8 mouse cellular contexts compared by ENCODE assay signal in the genomic region with DNA sequence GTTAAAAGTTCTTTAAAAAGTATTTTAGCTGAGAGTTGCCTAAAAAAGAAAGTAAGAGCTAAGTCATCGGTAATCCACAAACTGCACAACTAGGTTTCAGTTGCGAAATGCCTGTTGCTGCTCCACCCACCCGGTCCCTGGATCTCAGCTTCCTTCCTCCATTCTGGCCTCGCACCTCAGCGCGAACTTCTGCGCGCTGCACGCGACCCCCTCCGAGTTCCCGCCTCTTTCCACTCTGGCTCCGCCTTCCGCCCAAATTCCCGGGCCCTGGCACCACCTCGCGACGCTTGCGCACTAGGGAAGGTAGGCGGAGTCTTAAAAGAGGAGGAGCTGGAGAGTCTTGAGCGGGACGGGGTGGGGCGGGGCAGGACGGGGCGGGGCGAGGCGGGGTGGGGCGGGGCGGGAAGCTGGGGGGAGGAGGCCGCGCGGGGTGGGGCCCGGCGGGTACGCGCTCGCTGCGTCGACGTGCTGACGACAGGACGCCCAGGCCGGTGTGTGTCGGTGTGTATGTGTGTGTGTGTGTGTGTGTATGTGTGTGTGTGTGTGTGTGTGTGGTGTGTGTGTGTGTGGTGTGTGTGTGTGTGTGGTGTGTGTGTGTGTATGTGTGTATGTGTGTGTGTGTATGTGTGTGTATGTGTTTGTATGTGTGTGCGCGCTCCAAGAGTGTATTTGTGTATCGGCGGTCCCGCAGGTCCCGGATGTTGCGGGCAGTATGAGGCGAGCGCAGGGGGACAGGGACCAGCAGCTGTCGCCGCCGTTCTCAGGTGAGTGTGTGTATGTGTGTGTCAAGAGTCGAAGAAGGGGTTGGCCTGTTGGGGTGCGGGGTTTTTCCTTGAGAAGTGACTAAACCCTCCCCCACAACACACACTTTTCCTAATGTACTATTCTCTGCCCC. TPM values are rescaled to one million over a fixed set of nuclear protein-coding genes. Genes with fewer than 3 reads are reported as not detected.
DNase-seq lines count a peak whose midpoint lies in the region; ATAC-seq and TF ChIP-seq lines count a peak whose summit lies in the region.

A gene (plus strand): TSS at position 440 of the 895 bp plus-strand sequence.

- peaks cover 3 to 29% of the 10 kb centered on the region in 2 experiments; a peak in 3 of 4 replicates for H3K36me3 ChIP-seq in MEL (ENCODE audit: control insufficient read depth in 1 of 2, insufficient read depth in 2 of 2, low read length in 2 of 2)
- no peaks in the 10 kb centered on the region; the same call in 1 of the 2 replicates for H3K36me3 ChIP-seq in lung, embryonic 16.5 days (ENCODE audit: control insufficient read depth, insufficient read depth, low read length)

- H3K4me3 ChIP-seq in MEL (ENCODE audit: control insufficient read depth in 1 of 2, insufficient read depth in 1 of 2, low read depth in 2 of 2, low read length in 2 of 2) = peak within 1 kb of the TSS; percentile 71 to 85
- peak within 1 kb of the TSS; percentile 93 for H3K4me3 ChIP-seq in cerebellum, adult 2 months (replicated peaks; ENCODE audit: insufficient read depth, low read depth, low read length)
- H3K4me3 ChIP-seq in lung, embryonic 16.5 days (ENCODE audit: low read length) = peak within 1 kb of the TSS; percentile 74

- TF ChIP-seq EP300 in MEL (IDR thresholded peaks at IDR 0.05; ENCODE audit: low read depth in 1 of 2, low read length in 2 of 2) = peak in 1 of 2 experiments; percentile 25; a peak in 2 of 4 replicates

- peak within 1 kb of the TSS; percentile 92 for H3K27ac ChIP-seq in MEL (ENCODE audit: control insufficient read depth, low read depth, low read length)
- H3K27ac ChIP-seq in cerebellum, adult 2 months (ENCODE audit: insufficient read depth, low read length) = peak within 1 kb of the TSS; percentile 91
- H3K27ac ChIP-seq in lung, embryonic 16.5 days (ENCODE audit: low read length) = peak within 1 kb of the TSS; percentile 97

- peak within 1 kb of the TSS; percentile 74 for H3K9ac ChIP-seq in MEL (ENCODE audit: control insufficient read depth, low read depth, low read length, poor library complexity, severe bottlenecking)
- peak within 1 kb of the TSS; percentile 82 for H3K9ac ChIP-seq in lung, embryonic 16.5 days (ENCODE audit: low read length)

- peaks cover 18 to 19% of the 10 kb centered on the region in 2 experiments for H3K4me1 ChIP-seq in MEL (ENCODE audit: control insufficient read depth in 1 of 2, insufficient read depth in 2 of 2, low read length in 2 of 2)
- peaks cover 3% of the 10 kb centered on the region; the same call in 1 of the 2 replicates for H3K4me1 ChIP-seq in cerebellum, adult 2 months (ENCODE audit: control insufficient read depth, insufficient read depth, low read length)
- H3K4me1 ChIP-seq in lung, embryonic 16.5 days (replicated peaks; ENCODE audit: control insufficient read depth, insufficient read depth, low read length) = peaks cover 11% of the 10 kb centered on the region

- peak; percentile 68 to 89 for ATAC-seq in hematopoietic stem cell, adult 5-6 weeks (replicated peaks in 1 of 2; ENCODE audit: insufficient read depth in 1 of 2, low FRiP score in 2 of 2, low TSS enrichment in 1 of 2, low read depth in 1 of 2, poor library complexity in 2 of 2, severe bottlenecking in 2 of 2)
- ATAC-seq in lung, embryonic 16.5 days (ENCODE audit: low read depth) = peak; percentile 87

- no peak; a peak in 3 of 4 replicates for TF ChIP-seq POLR2A in MEL (IDR thresholded peaks at IDR 0.05; ENCODE audit: control insufficient read depth in 1 of 2, insufficient read depth in 1 of 2, low read depth in 1 of 2, low read length in 2 of 2, poor library complexity in 1 of 2)
- peak; percentile 50; the same call in 1 of the 2 replicates for TF ChIP-seq POLR2A in cerebellum, adult 2 months (IDR thresholded peaks at IDR 0.05; ENCODE audit: borderline replicate concordance, insufficient read depth, low read length)

- WGBS in cerebellum, adult 2 months = 3% methylated on average over 58 of the region's 58 CpGs
- WGBS in lung, embryonic 16.5 days = 2% methylated on average over 51 of the region's 58 CpGs

- no peaks in the 10 kb centered on the region for H3K9me3 ChIP-seq in MEL (replicated peaks; ENCODE audit: insufficient read depth, low read length)
- no peaks in the 10 kb centered on the region for H3K9me3 ChIP-seq in lung, embryonic 16.5 days (ENCODE audit: control insufficient read depth, low read length)

- TF ChIP-seq CTCF in MEL (IDR thresholded peaks at IDR 0.05 in 2 of 3, conservative IDR thresholded peaks at IDR 0.05 in 1 of 3; ENCODE audit: control insufficient read depth in 1 of 3, insufficient read depth in 1 of 3, low read depth in 2 of 3, low read length in 3 of 3, poor library complexity in 1 of 3, severe bottlenecking in 1 of 3) = no peak
- no peak for TF ChIP-seq CTCF in cerebellum, adult 2 months (IDR thresholded peaks at IDR 0.05; ENCODE audit: borderline replicate concordance, insufficient read depth, low read depth, low read length)

- DNase-seq in MEL (ENCODE audit: low read depth, low spot score) = peak; percentile 97
- DNase-seq in cerebellum, adult 2 months = peak; percentile 87
- peak; percentile 95 for DNase-seq in forelimb bud, embryonic 11.5 days (ENCODE audit: low read depth, low spot score)
- peak; percentile 55 for DNase-seq in layer of hippocampus, adult 9-10 months (ENCODE audit: low spot score)
- peak; percentile 74 for DNase-seq in ovary, postnatal 10 days (ENCODE audit: low spot score)
- peak; percentile 87 to 88 for DNase-seq in thymus, postnatal 10 days (ENCODE audit: low spot score in 2 of 2)

- peaks cover 25% of the 10 kb centered on the region for H3K79me2 ChIP-seq in MEL (ENCODE audit: control insufficient read depth, insufficient read depth, low read length, poor library complexity)

- no peaks in the 10 kb centered on the region for H3K27me3 ChIP-seq in MEL (ENCODE audit: control insufficient read depth in 1 of 2, insufficient read depth in 2 of 2, low read length in 2 of 2)
- no peaks in the 10 kb centered on the region for H3K27me3 ChIP-seq in cerebellum, adult 2 months (ENCODE audit: control insufficient read depth, insufficient read depth, low read length)
- H3K27me3 ChIP-seq in lung, embryonic 16.5 days (ENCODE audit: control insufficient read depth, insufficient read depth, low read depth, low read length) = no peaks in the 10 kb centered on the region

- no peak for TF ChIP-seq RAD21 in MEL (IDR thresholded peaks at IDR 0.05; ENCODE audit: low read depth, low read length)

- peak within 1 kb of the TSS; percentile 62 for H3K4me2 ChIP-seq in lung, embryonic 16.5 days (ENCODE audit: low read depth, low read length)

TF ChIP-seq in MEL, 35 proteins besides CTCF, POLR2A, EP300 and RAD21 (continues in another document):
- TF ChIP-seq GATA1 (IDR thresholded peaks at IDR 0.05; ENCODE audit: low read depth, low read length) (no peak), GABPA (IDR thresholded peaks at IDR 0.05; ENCODE audit: low read depth, low read length) (no peak), E2F4 (IDR thresholded peaks at IDR 0.05; ENCODE audit: borderline replicate concordance, low read depth, low read length) (peak; percentile 93), ZNF384 (IDR thresholded peaks at IDR 0.05; ENCODE audit: low read depth, low read length) (no peak), TCF12 (IDR thresholded peaks at IDR 0.05; ENCODE audit: low read depth, low read length) (peak; percentile 31; the same call in 1 of the 2 replicates), MAZ (IDR thresholded peaks at IDR 0.05; ENCODE audit: low read depth, low read length) (0 out of 2 replicates have a peak, but pooled peaks have one; percentile 20), POLR2AphosphoS5 (IDR thresholded peaks at IDR 0.05; ENCODE audit: borderline replicate concordance, low read depth, low read length) (peak; percentile 57; the same call in 1 of the 2 replicates), SIN3A (IDR thresholded peaks at IDR 0.05; ENCODE audit: low read length) (no peak; the same call in 1 of the 2 replicates), USF1 (IDR thresholded peaks at IDR 0.05; ENCODE audit: low read depth, low read length) (0 out of 2 replicates have a peak, but pooled peaks have one; percentile 4), CHD2 (IDR thresholded peaks at IDR 0.05; ENCODE audit: low read length) (no peak), ZKSCAN1 (IDR thresholded peaks at IDR 0.05; ENCODE audit: low read depth, low read length) (no peak), POLR2AphosphoS2 (IDR thresholded peaks at IDR 0.05; ENCODE audit: low read length) (no peak; the same call in 1 of the 2 replicates), BHLHE40 (IDR thresholded peaks at IDR 0.05; ENCODE audit: borderline replicate concordance, low read depth, low read length) (peak; percentile 79), HCFC1 (IDR thresholded peaks at IDR 0.05; ENCODE audit: low read depth, low read length) (peak; percentile 48), ETS1 (IDR thresholded peaks at IDR 0.05; ENCODE audit: low read depth, low read length) (0 out of 2 replicates have a peak, but pooled peaks have one; percentile 27), MXI1 (IDR thresholded peaks at IDR 0.05; ENCODE audit: low read depth, low read length) (no peak; the same call in none of the 2 replicates), ZC3H11A (IDR thresholded peaks at IDR 0.05; ENCODE audit: low read depth, low read length) (no peak), NELFE (IDR thresholded peaks at IDR 0.05; ENCODE audit: low read depth, low read length) (no peak), TBP (IDR thresholded peaks at IDR 0.05; ENCODE audit: low read depth, low read length) (no peak), MAX (IDR thresholded peaks at IDR 0.05; ENCODE audit: low read length) (peak; percentile 100), ELF1 (IDR thresholded peaks at IDR 0.05; ENCODE audit: low read depth, low read length) (peak; percentile 42; the same call in 1 of the 2 replicates), NRF1 (IDR thresholded peaks at IDR 0.05; ENCODE audit: insufficient read depth, low read depth, low read length, poor library complexity, severe bottlenecking) (peak; percentile 82), CHD1 (IDR thresholded peaks at IDR 0.05; ENCODE audit: low read depth, low read length) (no peak), JUND (IDR thresholded peaks at IDR 0.05; ENCODE audit: low read depth, low read length) (no peak), UBTF (IDR thresholded peaks at IDR 0.05; ENCODE audit: borderline replicate concordance, insufficient read depth, low read depth, low read length) (no peak), MYB (IDR thresholded peaks at IDR 0.05; ENCODE audit: low read depth, low read length) (no peak), MYC (IDR thresholded peaks at IDR 0.05; ENCODE audit: low read depth, low read length) (no peak)

RNA-seq across cellular contexts. Expression of the gene that starts here (rescaled TPM):
- 41.5 and 45.7 TPM in 2 replicates for total RNA-seq in MEL (2012; rRNA removed)
- 10 to 100 TPM in 1 of 2 experiments, not detected in 1; 84.0 TPM for polyA plus RNA-seq in MEL (2012; ENCODE audit: insufficient read depth in 1 of 2, insufficient read length in 2 of 2, low read depth in 1 of 2, low replicate concordance in 2 of 2, missing spikeins in 1 of 2)
- 147 and 149 TPM in 2 replicates for polyA plus RNA-seq in cerebellum, adult 2 months (2012; rRNA removed)
- 60.5 and 62.5 TPM in 2 replicates for total RNA-seq in hematopoietic stem cell, adult 5-6 weeks (2017)
- polyA plus RNA-seq in lung, embryonic 16.5 days (2015; fragmentation: Nextera tagmentation; extraction: Ambion mirVana) = 150 and 170 TPM in 2 replicates

Comparison
In these comparisons a context has a peak if more than half of its experiments do, and no peak if none do; other contexts are left out.
1. Peak in every context shown above with its lines: DNase-seq, ATAC-seq, H3K4me3 ChIP-seq and H3K27ac ChIP-seq.